ENCODE assay signal across 25 mouse cellular contexts in genomic region chr13:119681161-119681560, GRCm38 (mm10). TPM values are rescaled to one million over a fixed set of nuclear protein-coding genes. Genes with fewer than 3 reads are reported as not detected.
DNase-seq lines count a peak whose midpoint lies in the region; ATAC-seq and TF ChIP-seq lines count a peak whose summit lies in the region.
"Had no signal": no experiment of that assay in that cellular context is flagged by ENCODE, and none has a peak within 500 bp of the region (broad histone marks: within the 10 kb centered on the region; RNA-seq: fewer than 3 reads in every experiment).

No protein-coding gene starts in this region.

- no peaks in the 10 kb centered on the region for H3K4me1 ChIP-seq in heart, embryonic 12.5 days (replicated peaks)
- peaks cover 7% of the 10 kb centered on the region for H3K4me1 ChIP-seq in thymus, adult 2 months (replicated peaks; ENCODE audit: control insufficient read depth, insufficient read depth, low read length)
- H3K4me1 ChIP-seq: hindbrain, embryonic 15.5 days had no signal

- no peak overlapping the region for H3K4me3 ChIP-seq in heart, embryonic 12.5 days
- no peak overlapping the region for H3K4me3 ChIP-seq in thymus, adult 2 months (ENCODE audit: control insufficient read depth, insufficient read depth, low read length)
- H3K4me3 ChIP-seq: embryonic facial prominence, embryonic 10.5 days; heart, adult 2 months; hindbrain, embryonic 15.5 days had no signal

- no peaks in the 10 kb centered on the region for H3K36me3 ChIP-seq in heart, embryonic 12.5 days
- H3K36me3 ChIP-seq in thymus, adult 2 months (ENCODE audit: control insufficient read depth, insufficient read depth, low read length) = no peaks in the 10 kb centered on the region
- H3K36me3 ChIP-seq: embryonic facial prominence, embryonic 10.5 days; hindbrain, embryonic 15.5 days had no signal

- intact Hi-C loops in heart, postnatal 36 days (cut with DNase I) = no loop called here

- no peaks in the 10 kb centered on the region for H3K27me3 ChIP-seq in heart, embryonic 12.5 days (replicated peaks)
- H3K27me3 ChIP-seq in thymus, adult 2 months (ENCODE audit: control insufficient read depth, insufficient read depth, low read length) = no peaks in the 10 kb centered on the region
- H3K27me3 ChIP-seq: hindbrain, embryonic 15.5 days; Patski had no signal

- no peak overlapping the region for H3K27ac ChIP-seq in heart, embryonic 12.5 days (ENCODE audit: poor library complexity, severe bottlenecking)
- no peak overlapping the region for H3K27ac ChIP-seq in thymus, adult 2 months (ENCODE audit: control insufficient read depth, insufficient read depth, low read length)
- H3K27ac ChIP-seq: embryonic facial prominence, embryonic 10.5 days; heart, adult 2 months; hindbrain, embryonic 15.5 days had no signal

- DNase-seq in heart, postnatal 36 days = no peak
- DNase-seq in thymus, adult 2 months = peak; percentile 13
- DNase-seq in thymus, adult 18-20 months = no peak
- peak; percentile 72 for DNase-seq in 416B (ENCODE audit: low read depth)
- peak; percentile 13 for DNase-seq in T-cell, adult 2 months (ENCODE audit: low spot score)
- no peak for DNase-seq in yolk sac, embryonic 10.5 days (ENCODE audit: low spot score)
- DNase-seq in embryo, embryonic 9.5 days (ENCODE audit: extremely low spot score) = no peak
- DNase-seq: adrenal gland, adult 8-10 months; adrenal gland, postnatal 36 days; B cell, adult 2 months; cerebellum, adult 11-12 months; cerebellum, adult 9-10 months; cerebellum, postnatal 36 days; gastrocnemius, postnatal 14 days; heart, adult 2 months had no signal

- H3K4me2 ChIP-seq in heart, embryonic 12.5 days = no peak overlapping the region
- H3K4me2 ChIP-seq: heart, embryonic 11.5 days; hindbrain, embryonic 15.5 days had no signal

- 67% methylated on average over 3 of the region's 3 CpGs for WGBS in heart, embryonic 12.5 days
- WGBS in thymus, adult 2 months = 21% methylated on average over 3 of the region's 3 CpGs

- TF ChIP-seq CTCF in thymus, adult 2 months (IDR thresholded peaks at IDR 0.05; ENCODE audit: borderline replicate concordance, control insufficient read depth, extremely low read depth, insufficient read depth, low read length, poor library complexity) = no peak

- no peak for ATAC-seq in heart, embryonic 12.5 days (ENCODE audit: insufficient number of reproducible peaks, low FRiP score)
- ATAC-seq: forebrain, embryonic 14.5 days; intestine, embryonic 16.5 days; Patski had no signal

- no peak for TF ChIP-seq POLR2A in thymus, adult 2 months (IDR thresholded peaks at IDR 0.05; ENCODE audit: control insufficient read depth, extremely low read depth, insufficient read depth, low read length, poor library complexity)

- H3K9me3 ChIP-seq in heart, embryonic 12.5 days (replicated peaks) = no peaks in the 10 kb centered on the region
- H3K9me3 ChIP-seq: embryonic facial prominence, embryonic 10.5 days; hindbrain, embryonic 15.5 days had no signal

- H3K9ac ChIP-seq in heart, embryonic 12.5 days = 0 out of 2 replicates have a peak overlapping the region, but pooled peaks have one; percentile 6
- H3K9ac ChIP-seq: hindbrain, embryonic 15.5 days had no signal

RNA-seq across cellular contexts. Expression of gene Hmgcs1, which starts 9.0 kb away (rescaled TPM):
- polyA plus RNA-seq in heart, embryonic 12.5 days (2016; fragmentation: Nextera tagmentation; extraction: Ambion mirVana) = 108 and 111 TPM in 2 replicates
- total RNA-seq in heart, postnatal 36 days (2021) = 10 to 100 TPM; 38.6 to 39.0 TPM
- polyA plus RNA-seq in thymus, adult 2 months (2012; rRNA removed) = 13.3 and 13.9 TPM in 2 replicates

RNA-seq across cellular contexts. Expression of gene Ccl28, which starts 57.5 kb away (rescaled TPM):
- polyA plus RNA-seq in heart, embryonic 12.5 days (2016; fragmentation: Nextera tagmentation; extraction: Ambion mirVana) = 0.12 TPM in 1 of 2 replicates, not detected in the other
- not detected for total RNA-seq in heart, postnatal 36 days (2021)
- 0.06 and 0.09 TPM in 2 replicates for polyA plus RNA-seq in thymus, adult 2 months (2012; rRNA removed)
- total RNA-seq: heart, adult 2 months had no signal
- polyA plus RNA-seq: embryonic facial prominence, embryonic 14.5 days; heart, adult 2 months; heart, embryonic 11.5 days; heart, embryonic 16.5 days; hindbrain, embryonic 11.5 days had no signal

Comparison
In these comparisons a context has a peak if more than half of its experiments do, and no peak if none do; other contexts are left out.
1. DNase-seq: peak in thymus, adult 2 months (single experiment), 416B (single experiment) and T-cell, adult 2 months (single experiment); none in heart, postnatal 36 days (0 of 2), thymus, adult 18-20 months (0 of 2), yolk sac, embryonic 10.5 days (single experiment) and embryo, embryonic 9.5 days (single experiment).